Mouse (Mus musculus): Measurements from ENCODE around the gene Camkk1. TPM values are rescaled to one million over a fixed set of nuclear protein-coding genes. Genes with fewer than 3 reads are reported as not detected.
A peak's percentile ranks its signal among the peaks of the same experiment; 100 is the strongest.

Gene Camkk1
- 32.2 and 32.4 TPM in 2 replicates for polyA plus RNA-seq (2015; fragmentation: Nextera tagmentation; extraction: Ambion mirVana)

DNA sequence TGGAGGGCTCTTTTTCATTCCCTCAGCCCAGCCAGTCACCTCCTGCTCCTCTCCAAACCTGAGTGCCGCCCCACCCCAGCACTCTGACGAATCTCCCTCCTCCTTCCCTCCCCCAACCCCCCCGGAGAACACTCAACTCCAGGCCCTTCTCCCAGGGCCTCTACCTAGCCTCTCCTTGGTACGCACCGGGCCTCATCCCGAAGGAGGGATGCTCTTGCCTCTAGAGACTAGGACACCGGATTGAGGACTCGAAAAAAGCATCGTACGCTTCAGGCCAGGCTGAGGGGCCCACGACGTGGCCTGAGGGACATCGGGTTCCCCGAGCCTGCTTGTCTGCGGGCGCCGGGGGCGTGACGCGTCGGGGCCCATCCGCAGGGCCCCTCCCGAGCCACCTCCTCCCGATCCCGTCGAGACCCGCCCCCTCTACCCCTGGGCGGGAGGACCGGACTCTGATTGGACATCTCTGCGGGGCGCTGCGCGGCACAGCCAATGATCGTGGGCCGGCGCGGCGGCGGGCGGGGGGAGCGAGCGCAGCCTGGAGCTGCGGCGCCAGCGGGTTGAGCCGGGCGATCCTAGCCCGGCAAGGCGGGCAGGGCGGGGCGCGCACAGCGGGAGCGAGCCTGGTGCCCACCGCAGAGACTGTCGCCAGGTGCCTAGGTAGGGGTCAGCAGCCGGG is at the start of gene Camkk1:
Camkk1 (plus strand) TSS at position 538 of the 676 bp plus-strand sequence.
- peak within 1 kb of the TSS; percentile 80 for H3K27ac ChIP-seq (replicated peaks)
- peaks cover 10% of the 10 kb centered on the region; the same call in 1 of the 2 replicates for H3K27me3 ChIP-seq
- peak within 1 kb of the TSS; percentile 94 for H3K4me2 ChIP-seq
- WGBS, result under 1% methylated on average over 57 of the region's 57 CpGs
- no peaks in the 10 kb centered on the region for H3K36me3 ChIP-seq
- peak within 1 kb of the TSS; percentile 84 for H3K4me3 ChIP-seq
- peak; percentile 93 for ATAC-seq (ENCODE audit: low FRiP score, low read depth)
- H3K9ac ChIP-seq, result peak within 1 kb of the TSS; percentile 76
- H3K4me1 ChIP-seq (replicated peaks), result peaks cover 34% of the 10 kb centered on the region
- H3K9me3 ChIP-seq, result no peaks in the 10 kb centered on the region

DNA sequence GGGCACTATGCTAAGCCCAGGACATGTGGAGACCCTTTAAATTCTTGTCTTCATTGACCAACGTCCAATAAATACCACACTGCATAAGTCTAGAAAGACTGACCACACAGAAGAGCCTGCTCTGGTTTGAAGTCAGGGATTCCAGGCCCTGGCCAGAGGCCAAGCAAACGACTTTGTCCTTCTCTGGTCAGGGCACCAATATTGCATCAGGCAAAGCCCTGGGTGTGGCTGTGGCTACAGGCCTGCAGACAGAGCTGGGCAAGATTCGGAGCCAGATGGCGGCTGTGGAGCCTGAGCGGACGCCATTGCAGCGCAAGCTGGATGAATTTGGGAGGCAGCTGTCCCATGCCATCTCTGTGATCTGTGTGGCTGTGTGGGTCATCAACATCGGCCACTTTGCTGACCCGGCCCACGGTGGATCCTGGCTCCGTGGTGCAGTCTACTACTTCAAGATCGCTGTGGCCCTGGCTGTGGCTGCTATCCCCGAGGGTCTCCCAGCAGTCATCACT is 43.8 kb upstream of the Camkk1 start:
- Histone ChIP-seq H3K27ac (replicated peaks) (no peak overlapping the region), H3K9ac (no peak overlapping the region), H3K4me2 (no peak overlapping the region), H3K27me3 (no peaks in the 10 kb centered on the region), H3K4me3 (no peak overlapping the region), H3K36me3 (no peaks in the 10 kb centered on the region), H3K9me3 (no peaks in the 10 kb centered on the region), H3K4me1 (replicated peaks) (no peaks in the 10 kb centered on the region)
- ATAC-seq (ENCODE audit: low FRiP score, low read depth), result no peak
- WGBS, result 82% methylated on average over 13 of the region's 13 CpGs

DNA sequence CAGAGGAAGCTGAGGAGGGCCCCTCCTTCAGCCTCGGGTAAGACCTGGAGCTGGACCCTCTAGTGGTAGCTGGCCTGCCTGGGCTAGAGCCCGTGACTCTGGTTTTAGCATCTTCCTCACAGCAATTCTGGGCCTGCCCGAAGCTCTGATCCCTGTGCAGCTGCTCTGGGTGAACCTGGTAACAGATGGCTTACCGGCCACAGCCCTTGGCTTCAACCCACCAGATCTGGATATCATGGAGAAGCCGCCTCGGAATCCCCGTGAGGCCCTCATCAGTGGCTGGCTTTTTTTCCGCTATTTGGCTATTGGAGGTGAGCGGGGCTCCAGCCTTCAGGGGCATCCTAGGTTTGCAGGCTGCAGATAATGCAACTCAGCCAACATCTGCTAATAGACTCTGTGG is 36.3 kb upstream of the Camkk1 start:
- no peaks in the 10 kb centered on the region for H3K4me1 ChIP-seq (replicated peaks)
- no peak for ATAC-seq (ENCODE audit: low FRiP score, low read depth)
- no peak overlapping the region for H3K9ac ChIP-seq
- H3K27ac ChIP-seq (replicated peaks), result no peak overlapping the region
- H3K27me3 ChIP-seq, result no peaks in the 10 kb centered on the region
- 83% methylated on average over 9 of the region's 9 CpGs for WGBS
- no peak overlapping the region for H3K4me3 ChIP-seq
- no peak overlapping the region for H3K4me2 ChIP-seq
- no peaks in the 10 kb centered on the region for H3K9me3 ChIP-seq
- H3K36me3 ChIP-seq, result no peaks in the 10 kb centered on the region

- no peaks in the 10 kb centered on the region for H3K9me3 ChIP-seq
- no peak overlapping the region for H3K4me2 ChIP-seq
- ATAC-seq (ENCODE audit: low FRiP score, low read depth), result no peak
- WGBS, result 55% methylated on average over 5 of the region's 5 CpGs
- H3K9ac ChIP-seq, result no peak overlapping the region
- no peaks in the 10 kb centered on the region for H3K27me3 ChIP-seq
- H3K27ac ChIP-seq (replicated peaks), result no peak overlapping the region
- no peak overlapping the region for H3K4me3 ChIP-seq
- H3K36me3 ChIP-seq, result no peaks in the 10 kb centered on the region
- H3K4me1 ChIP-seq (replicated peaks), result no peaks in the 10 kb centered on the region
These were observed 35.5 kb upstream of the Camkk1 start for GRCm38 (mm10) chr11:72983283-72983682.

- no peak overlapping the region for H3K9ac ChIP-seq
These were observed 32.1 kb upstream of the Camkk1 start for GRCm38 (mm10) chr11:72986745-72987144.

DNA sequence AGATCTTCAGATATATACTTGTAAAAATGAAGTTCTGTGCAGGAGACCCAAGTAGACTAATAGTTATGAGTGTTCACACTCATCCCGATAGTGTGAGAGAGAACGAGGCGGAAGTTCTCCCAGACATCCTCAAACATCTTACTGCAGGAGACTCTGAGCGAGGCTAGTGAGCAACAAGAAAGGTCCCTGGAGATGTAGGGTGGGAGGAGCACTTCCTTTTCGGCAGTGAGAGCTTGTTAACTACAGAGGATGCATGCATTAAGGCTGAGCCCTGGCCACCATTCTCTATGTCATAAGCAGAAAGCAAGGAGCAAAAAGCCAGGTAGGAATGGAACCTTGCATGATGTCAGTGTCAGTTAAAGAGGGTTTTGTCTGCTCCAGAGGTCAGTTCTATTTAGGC is 31.6 kb upstream of the Camkk1 start:
- WGBS, result 74% methylated on average over 5 of the region's 5 CpGs
- H3K4me1 ChIP-seq (replicated peaks), result no peaks in the 10 kb centered on the region
- H3K27me3 ChIP-seq, result no peaks in the 10 kb centered on the region
- H3K9me3 ChIP-seq, result no peaks in the 10 kb centered on the region
- no peak overlapping the region for H3K27ac ChIP-seq (replicated peaks)
- no peak overlapping the region for H3K4me2 ChIP-seq
- H3K9ac ChIP-seq, result no peak overlapping the region
- no peaks in the 10 kb centered on the region for H3K36me3 ChIP-seq
- H3K4me3 ChIP-seq, result no peak overlapping the region
- no peak for ATAC-seq (ENCODE audit: low FRiP score, low read depth)

More at GRCm38 (mm10) chr11:72986745-72987144, 32.1 kb upstream of the Camkk1 start:
- Histone ChIP-seq H3K9me3 (no peaks in the 10 kb centered on the region), H3K36me3 (no peaks in the 10 kb centered on the region), H3K4me1 (replicated peaks) (no peaks in the 10 kb centered on the region), H3K27ac (replicated peaks) (no peak overlapping the region), H3K4me3 (no peak overlapping the region), H3K4me2 (no peak overlapping the region), H3K27me3 (no peaks in the 10 kb centered on the region)
- ATAC-seq (ENCODE audit: low FRiP score, low read depth), result no peak
- 84% methylated on average over 5 of the region's 5 CpGs for WGBS

- no peaks in the 10 kb centered on the region for H3K9me3 ChIP-seq
- 78% methylated on average over 5 of the region's 5 CpGs for WGBS
- no peak overlapping the region for H3K4me3 ChIP-seq
- no peaks in the 10 kb centered on the region for H3K4me1 ChIP-seq (replicated peaks)
- no peak overlapping the region for H3K9ac ChIP-seq
- H3K36me3 ChIP-seq, result no peaks in the 10 kb centered on the region
- no peaks in the 10 kb centered on the region for H3K27me3 ChIP-seq
- no peak overlapping the region for H3K4me2 ChIP-seq
- no peak for ATAC-seq (ENCODE audit: low FRiP score, low read depth)
- H3K27ac ChIP-seq (replicated peaks), result no peak overlapping the region
These were observed 31.0 kb upstream of the Camkk1 start for GRCm38 (mm10) chr11:72987807-72988206.

DNA sequence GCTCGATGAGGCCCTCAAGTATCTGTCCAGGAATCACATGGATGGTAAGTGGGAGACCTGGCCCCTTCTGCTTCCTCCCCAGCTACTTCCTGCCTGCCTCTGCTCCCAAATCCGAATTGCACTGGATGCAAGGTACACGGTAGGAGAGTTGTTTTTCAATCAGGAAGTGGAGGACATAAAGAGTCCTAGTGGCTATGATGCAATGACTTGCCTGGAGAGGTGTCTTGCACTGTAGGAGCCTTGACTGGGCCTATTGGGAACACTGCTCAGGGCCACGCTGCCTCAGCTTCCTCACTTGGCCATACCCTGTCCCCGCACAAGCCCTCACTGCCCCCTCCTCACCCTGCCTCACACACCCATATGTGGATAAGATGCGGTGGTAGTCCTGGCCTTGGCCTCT is 29.8 kb upstream of the Camkk1 start:
- H3K27ac ChIP-seq (replicated peaks), result no peak overlapping the region
- H3K4me1 ChIP-seq (replicated peaks), result no peaks in the 10 kb centered on the region
- no peaks in the 10 kb centered on the region for H3K9me3 ChIP-seq
- 80% methylated on average over 6 of the region's 6 CpGs for WGBS
- H3K4me3 ChIP-seq, result no peak overlapping the region
- ATAC-seq (ENCODE audit: low FRiP score, low read depth), result no peak
- H3K9ac ChIP-seq, result no peak overlapping the region
- no peaks in the 10 kb centered on the region for H3K36me3 ChIP-seq
- no peak overlapping the region for H3K4me2 ChIP-seq
- H3K27me3 ChIP-seq, result no peaks in the 10 kb centered on the region

GRCm38 (mm10) chr11:72990688-72991087 is 28.1 kb upstream of the Camkk1 start:
- H3K27me3 ChIP-seq, result no peaks in the 10 kb centered on the region
- H3K4me2 ChIP-seq, result no peak overlapping the region
- H3K9me3 ChIP-seq, result no peaks in the 10 kb centered on the region
- no peak overlapping the region for H3K9ac ChIP-seq
- 84% methylated on average over 9 of the region's 9 CpGs for WGBS
- no peak overlapping the region for H3K4me3 ChIP-seq
- H3K4me1 ChIP-seq (replicated peaks), result no peaks in the 10 kb centered on the region
- no peaks in the 10 kb centered on the region for H3K36me3 ChIP-seq
- no peak overlapping the region for H3K27ac ChIP-seq (replicated peaks)
- ATAC-seq (ENCODE audit: low FRiP score, low read depth), result no peak

DNA sequence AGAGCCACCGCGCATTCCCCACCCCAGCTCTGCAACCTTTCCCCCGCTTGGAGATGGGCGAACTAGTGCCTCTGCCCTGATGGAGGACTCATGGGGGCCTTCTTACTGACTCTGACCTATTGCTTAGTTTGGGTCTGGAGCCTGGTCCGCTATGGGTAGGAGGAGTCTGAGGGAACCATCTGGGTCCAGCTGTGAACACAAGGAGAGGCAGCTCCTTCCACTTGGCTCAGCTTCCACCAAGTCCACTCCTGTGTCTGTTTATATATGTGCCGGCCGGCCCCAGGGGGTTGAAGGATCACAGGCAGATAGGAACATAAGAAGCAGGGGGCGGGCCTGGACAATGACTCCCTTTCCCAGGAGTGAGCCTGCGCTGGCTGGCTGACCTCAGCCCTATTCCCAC is 26.8 kb upstream of the Camkk1 start:
- H3K27ac ChIP-seq (replicated peaks), result no peak overlapping the region
- no peak overlapping the region for H3K9ac ChIP-seq
- ATAC-seq (ENCODE audit: low FRiP score, low read depth), result no peak
- WGBS, result 72% methylated on average over 9 of the region's 9 CpGs
- H3K36me3 ChIP-seq, result no peaks in the 10 kb centered on the region
- H3K4me2 ChIP-seq, result no peak overlapping the region
- no peak overlapping the region for H3K4me3 ChIP-seq
- no peaks in the 10 kb centered on the region for H3K4me1 ChIP-seq (replicated peaks)
- H3K27me3 ChIP-seq, result no peaks in the 10 kb centered on the region
- H3K9me3 ChIP-seq, result no peaks in the 10 kb centered on the region

- Histone ChIP-seq H3K9ac (no peak overlapping the region), H3K27me3 (no peaks in the 10 kb centered on the region), H3K9me3 (no peaks in the 10 kb centered on the region), H3K36me3 (no peaks in the 10 kb centered on the region), H3K27ac (replicated peaks) (no peak overlapping the region), H3K4me3 (no peak overlapping the region), H3K4me2 (no peak overlapping the region), H3K4me1 (replicated peaks) (no peaks in the 10 kb centered on the region)
- ATAC-seq (ENCODE audit: low FRiP score, low read depth), result no peak
- WGBS, result 93% methylated on average over 6 of the region's 6 CpGs
These were observed 22.5 kb upstream of the Camkk1 start for GRCm38 (mm10) chr11:72996346-72996745.

DNA sequence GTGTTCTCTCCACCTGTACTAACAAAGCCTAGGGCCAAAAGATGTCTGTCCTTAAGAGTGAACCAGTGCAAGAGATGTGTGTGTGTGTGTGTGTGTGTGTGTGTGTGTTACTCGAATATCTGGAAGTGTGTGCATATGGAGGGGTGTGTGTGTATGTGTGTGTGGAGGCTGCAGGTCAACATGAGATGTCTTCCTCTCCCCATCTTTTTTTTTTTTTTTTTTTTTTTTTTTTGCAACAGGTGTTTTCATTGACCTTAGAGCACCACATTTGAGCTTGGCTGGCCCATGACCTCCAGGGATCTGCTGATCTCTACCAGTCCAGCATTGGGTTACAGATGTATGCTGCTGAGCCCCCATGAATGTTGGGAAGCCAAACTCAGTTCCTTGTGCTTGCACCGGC is 22.0 kb upstream of the Camkk1 start:
- no peak overlapping the region for H3K4me3 ChIP-seq
- H3K9ac ChIP-seq, result no peak overlapping the region
- WGBS, result 88% methylated on average over 2 of the region's 2 CpGs
- H3K27ac ChIP-seq (replicated peaks), result no peak overlapping the region
- no peaks in the 10 kb centered on the region for H3K4me1 ChIP-seq (replicated peaks)
- no peaks in the 10 kb centered on the region for H3K27me3 ChIP-seq
- no peak for ATAC-seq (ENCODE audit: low FRiP score, low read depth)
- H3K9me3 ChIP-seq, result no peaks in the 10 kb centered on the region
- H3K4me2 ChIP-seq, result no peak overlapping the region
- H3K36me3 ChIP-seq, result no peaks in the 10 kb centered on the region

All from hindbrain, embryonic 15.5 days (tissue).